Mouse (Mus musculus) left cerebral cortex, adult 2 months (tissue): ENCODE measurements around the gene Cops3. TPM values are rescaled to one million over a fixed set of nuclear protein-coding genes. Genes with fewer than 3 reads are reported as not detected.

ENCODE experiments used
- DNase-seq, 2 experiments: peaks; one replicate each; pipeline ENCODE4 v3.0.0; 2021 to 2022; ENCODE audit warnings: low spot score in 2 of 2, mixed read lengths in 1 of 2; ENCODE audit errors: extremely low spot score in 1 of 2
- H3K27ac ChIP-seq: fragments of 200-600 bp; 2 replicates; pipeline ENCODE4 v1.8.1; 2022
- H3K4me3 ChIP-seq: fragments of 200-600 bp; 2 replicates; pipeline ENCODE4 v1.8.1; 2022
- CTCF ChIP-seq: fragments of 200-600 bp; IDR thresholded peaks from 2 replicates; pipeline ENCODE4 v1.8.1; 2022; ENCODE audit warnings: antibody characterized with exemption, mild to moderate bottlenecking, moderate library complexity
- intact Hi-C: fragments of 180-260 bp; cut with DNase I; formaldehyde crosslinking; loops from one replicate; pipeline ENCODE4 v1.15.1; 2025
- total RNA-seq, 2 experiments: library from RNA; stranded (reverse); gene quantifications; 2 replicates each; pipeline ENCODE4 v1.2.3; 2021

Gene Cops3
- total RNA-seq, 2 experiments from 2014 or later, result 68.7 to 69.1 TPM

- Histone ChIP-seq H3K4me3 (peak within 1 kb of the TSS; percentile 86), H3K27ac (peak within 1 kb of the TSS; percentile 100)
- intact Hi-C loops, result no loop called here
- TF ChIP-seq CTCF, result peak; percentile 35
- DNase-seq, result peak; percentile 83 to 84
These were observed 29.8 kb downstream of the Cops3 start, which contains the start of gene Flcn for GRCm38 (mm10) chr11:59809670-59810474. TSS of gene Flcn (minus strand) at chr11:59810016.

- Histone ChIP-seq H3K27ac (peak overlapping the region; percentile 100), H3K4me3 (peak overlapping the region; percentile 86)
- no peak for DNase-seq
- intact Hi-C loops, result no loop called here
- no peak for TF ChIP-seq CTCF
These were observed 30.5 kb downstream of the Cops3 start for GRCm38 (mm10) chr11:59809071-59809669.

GRCm38 (mm10) chr11:59808170-59808960 is 31.3 kb downstream of the Cops3 start:
- Histone ChIP-seq H3K27ac (no peak overlapping the region), H3K4me3 (peak overlapping the region; percentile 86)
- intact Hi-C loops, result no loop called here
- no peak; the same call in 1 of the 2 replicates for TF ChIP-seq CTCF
- DNase-seq, result no peak

GRCm38 (mm10) chr11:59805656-59806055 is 34.0 kb downstream of the Cops3 start:
- H3K27ac ChIP-seq, result no peak overlapping the region
- no peak overlapping the region for H3K4me3 ChIP-seq
- DNase-seq, result no peak
- intact Hi-C loops, result no loop called here
- TF ChIP-seq CTCF, result no peak

- H3K27ac ChIP-seq, result no peak overlapping the region
- no peak for DNase-seq
- intact Hi-C loops, result no loop called here
- no peak for TF ChIP-seq CTCF
- H3K4me3 ChIP-seq, result no peak overlapping the region
These were observed 34.4 kb downstream of the Cops3 start for GRCm38 (mm10) chr11:59805256-59805655.

- intact Hi-C loops, result no loop called here
- TF ChIP-seq CTCF, result no peak
- Histone ChIP-seq H3K4me3 (no peak overlapping the region), H3K27ac (no peak overlapping the region)
- no peak for DNase-seq
These were observed 35.1 kb downstream of the Cops3 start for GRCm38 (mm10) chr11:59804409-59805110.

GRCm38 (mm10) chr11:59803516-59803915 is 36.1 kb downstream of the Cops3 start:
- TF ChIP-seq CTCF, result no peak
- intact Hi-C loops, result no loop called here
- H3K27ac ChIP-seq, result no peak overlapping the region
- DNase-seq, result no peak
- no peak overlapping the region for H3K4me3 ChIP-seq

GRCm38 (mm10) chr11:59801881-59802280 is 37.8 kb downstream of the Cops3 start:
- no peak for TF ChIP-seq CTCF
- intact Hi-C loops, result no loop called here
- H3K27ac ChIP-seq, result no peak overlapping the region
- H3K4me3 ChIP-seq, result no peak overlapping the region
- no peak for DNase-seq

GRCm38 (mm10) chr11:59800412-59800811 is 39.2 kb downstream of the Cops3 start:
- DNase-seq, result no peak
- H3K27ac ChIP-seq, result no peak overlapping the region
- TF ChIP-seq CTCF, result no peak; the same call in 1 of the 2 replicates
- no peak overlapping the region for H3K4me3 ChIP-seq
- intact Hi-C loops, result no loop called here

GRCm38 (mm10) chr11:59793390-59793789 is 46.2 kb downstream of the Cops3 start:
- no peak for TF ChIP-seq CTCF
- Histone ChIP-seq H3K4me3 (no peak overlapping the region), H3K27ac (no peak overlapping the region)
- intact Hi-C loops, result no loop called here
- no peak for DNase-seq

- DNase-seq, result no peak
- intact Hi-C loops, result no loop called here
- TF ChIP-seq CTCF, result no peak
These were observed 50.3 kb downstream of the Cops3 start for GRCm38 (mm10) chr11:59789311-59789710.

More at GRCm38 (mm10) chr11:59789311-59789710, 50.3 kb downstream of the Cops3 start:
- H3K4me3 ChIP-seq, result no peak overlapping the region
- H3K27ac ChIP-seq, result no peak overlapping the region
